Mouse (Mus musculus): ENCODE data around the gene Rnf223. TPM values are rescaled to one million over a fixed set of nuclear protein-coding genes. Genes with fewer than 3 reads are reported as not detected.

Rnf223 gene
- polyA plus RNA-seq, 1 experiment from 2014 or later = 0.66 TPM

- H3K4me1 ChIP-seq (replicated peaks) = no peaks in the 10 kb centered on the region
- no peak overlapping the region for H3K9ac ChIP-seq (replicated peaks)
- no peaks in the 10 kb centered on the region for H3K9me3 ChIP-seq
- no peaks in the 10 kb centered on the region for H3K36me3 ChIP-seq
- no peaks in the 10 kb centered on the region for H3K27me3 ChIP-seq
- H3K27ac ChIP-seq = no peak overlapping the region
- no peak overlapping the region for H3K4me2 ChIP-seq (replicated peaks)
- 92% methylated on average over 5 of the region's 5 CpGs for whole genome bisulfite sequencing
- ATAC-seq = no peak
- no peak overlapping the region for H3K4me3 ChIP-seq (replicated peaks)
Observed at GRCm38 (mm10) chr4:156100501-156100900, 29.8 kb upstream of the Rnf223 start.

GRCm38 (mm10) chr4:156101481-156101903, 28.8 kb upstream of the Rnf223 start:
- no peak overlapping the region for H3K4me3 ChIP-seq (replicated peaks)
- no peaks in the 10 kb centered on the region for H3K9me3 ChIP-seq
- no peaks in the 10 kb centered on the region for H3K27me3 ChIP-seq
- ATAC-seq = no peak
- H3K4me1 ChIP-seq (replicated peaks) = no peaks in the 10 kb centered on the region
- H3K36me3 ChIP-seq = no peaks in the 10 kb centered on the region
- no peak overlapping the region for H3K27ac ChIP-seq
- 47% methylated on average over 3 of the region's 3 CpGs for WGBS
- no peak overlapping the region for H3K4me2 ChIP-seq (replicated peaks)
- H3K9ac ChIP-seq (replicated peaks) = no peak overlapping the region

- Histone ChIP-seq H3K36me3 (no peaks in the 10 kb centered on the region), H3K4me1 (replicated peaks) (no peaks in the 10 kb centered on the region), H3K9ac (replicated peaks) (no peak overlapping the region), H3K4me2 (replicated peaks) (no peak overlapping the region), H3K4me3 (replicated peaks) (no peak overlapping the region), H3K9me3 (no peaks in the 10 kb centered on the region), H3K27ac (no peak overlapping the region), H3K27me3 (no peaks in the 10 kb centered on the region)
- WGBS = 88% methylated on average over 4 of the region's 4 CpGs
- ATAC-seq = no peak
Observed at GRCm38 (mm10) chr4:156103342-156103741, 27.0 kb upstream of the Rnf223 start.

GRCm38 (mm10) chr4:156108606-156109546, 21.4 kb upstream of the Rnf223 start:
- Histone ChIP-seq H3K27me3 (no peaks in the 10 kb centered on the region), H3K4me3 (replicated peaks) (peak overlapping the region; percentile 76), H3K36me3 (no peaks in the 10 kb centered on the region), H3K4me1 (replicated peaks) (peaks cover 12% of the 10 kb centered on the region), H3K4me2 (replicated peaks) (peak overlapping the region; percentile 68), H3K27ac (peak overlapping the region; percentile 82), H3K9ac (replicated peaks) (peak overlapping the region; percentile 63), H3K9me3 (no peaks in the 10 kb centered on the region)
- 0 out of 2 replicates have a peak, but pooled peaks have one; percentile 10 for ATAC-seq
- WGBS = 37% methylated on average over 13 of the region's 13 CpGs

- Histone ChIP-seq H3K36me3 (no peaks in the 10 kb centered on the region), H3K4me2 (replicated peaks) (peak within 1 kb of the TSS; percentile 68), H3K4me1 (replicated peaks) (peaks cover 12% of the 10 kb centered on the region), H3K27ac (peak within 1 kb of the TSS; percentile 86), H3K4me3 (replicated peaks) (peak within 1 kb of the TSS; percentile 76), H3K27me3 (no peaks in the 10 kb centered on the region), H3K9ac (replicated peaks) (peak within 1 kb of the TSS; percentile 87), H3K9me3 (no peaks in the 10 kb centered on the region)
- ATAC-seq = peak; percentile 99
- under 1% methylated on average over 60 of the region's 60 CpGs for WGBS
Observed at GRCm38 (mm10) chr4:156109570-156110331, 20.6 kb upstream of the Rnf223 start, which contains the start of gene 9430015G10Rik. TSS of gene 9430015G10Rik (plus strand) at chr4:156109982.

GRCm38 (mm10) chr4:156124077-156124476, 6.2 kb upstream of the Rnf223 start:
- no peak overlapping the region for H3K4me3 ChIP-seq (replicated peaks)
- H3K9me3 ChIP-seq = no peaks in the 10 kb centered on the region
- no peak overlapping the region for H3K4me2 ChIP-seq (replicated peaks)
- WGBS = 95% methylated on average over 7 of the region's 7 CpGs
- peaks cover 90% of the 10 kb centered on the region for H3K36me3 ChIP-seq
- H3K9ac ChIP-seq (replicated peaks) = no peak overlapping the region
- no peaks in the 10 kb centered on the region for H3K4me1 ChIP-seq (replicated peaks)
- ATAC-seq = no peak
- H3K27ac ChIP-seq = no peak overlapping the region
- H3K27me3 ChIP-seq = no peaks in the 10 kb centered on the region

- peaks cover 76% of the 10 kb centered on the region for H3K36me3 ChIP-seq
- ATAC-seq = no peak
- WGBS = 97% methylated on average over 6 of the region's 6 CpGs
- no peak overlapping the region for H3K9ac ChIP-seq (replicated peaks)
- H3K4me3 ChIP-seq (replicated peaks) = no peak overlapping the region
- H3K4me2 ChIP-seq (replicated peaks) = no peak overlapping the region
- H3K9me3 ChIP-seq = no peaks in the 10 kb centered on the region
- H3K27me3 ChIP-seq = no peaks in the 10 kb centered on the region
- H3K4me1 ChIP-seq (replicated peaks) = no peaks in the 10 kb centered on the region
- no peak overlapping the region for H3K27ac ChIP-seq
Observed at GRCm38 (mm10) chr4:156125393-156125792, 4.9 kb upstream of the Rnf223 start.

- no peaks in the 10 kb centered on the region for H3K9me3 ChIP-seq
- H3K4me2 ChIP-seq (replicated peaks) = no peak overlapping the region
- H3K36me3 ChIP-seq = peaks cover 63% of the 10 kb centered on the region
- no peak overlapping the region for H3K9ac ChIP-seq (replicated peaks)
- H3K4me3 ChIP-seq (replicated peaks) = no peak overlapping the region
- H3K27me3 ChIP-seq = no peaks in the 10 kb centered on the region
- no peak overlapping the region for H3K27ac ChIP-seq
- no peaks in the 10 kb centered on the region for H3K4me1 ChIP-seq (replicated peaks)
- WGBS = 88% methylated on average over 7 of the region's 7 CpGs
- no peak for ATAC-seq
Observed at GRCm38 (mm10) chr4:156126841-156127240, 3.5 kb upstream of the Rnf223 start.

GRCm38 (mm10) chr4:156128746-156129145, 1.6 kb upstream of the Rnf223 start:
- 91% methylated on average over 5 of the region's 5 CpGs for WGBS
- Histone ChIP-seq H3K9me3 (no peaks in the 10 kb centered on the region), H3K36me3 (peaks cover 44% of the 10 kb centered on the region), H3K4me3 (replicated peaks) (no peak overlapping the region), H3K27me3 (no peaks in the 10 kb centered on the region), H3K9ac (replicated peaks) (no peak overlapping the region), H3K27ac (no peak overlapping the region), H3K4me1 (replicated peaks) (0 out of 2 replicates have a peak, but pooled peaks cover 4% of the 10 kb centered on the region), H3K4me2 (replicated peaks) (no peak overlapping the region)
- ATAC-seq = no peak

- H3K9me3 ChIP-seq = no peaks in the 10 kb centered on the region
- no peaks in the 10 kb centered on the region for H3K27me3 ChIP-seq
- no peak for ATAC-seq
- no peak overlapping the region for H3K4me3 ChIP-seq (replicated peaks)
- H3K27ac ChIP-seq = no peak overlapping the region
- H3K9ac ChIP-seq (replicated peaks) = no peak overlapping the region
- H3K4me2 ChIP-seq (replicated peaks) = no peak overlapping the region
- WGBS = 82% methylated on average over 10 of the region's 10 CpGs
- H3K4me1 ChIP-seq (replicated peaks) = 0 out of 2 replicates have a peak, but pooled peaks cover 4% of the 10 kb centered on the region
- H3K36me3 ChIP-seq = peaks cover 22% of the 10 kb centered on the region
Observed at GRCm38 (mm10) chr4:156130940-156131339, 627 bp downstream of the Rnf223 start.

GRCm38 (mm10) chr4:156133334-156133733, 3.0 kb downstream of the Rnf223 start:
- 64% methylated on average over 5 of the region's 5 CpGs for WGBS
- no peak overlapping the region for H3K4me2 ChIP-seq (replicated peaks)
- H3K4me1 ChIP-seq (replicated peaks) = 0 out of 2 replicates have a peak, but pooled peaks cover 4% of the 10 kb centered on the region
- no peaks in the 10 kb centered on the region for H3K36me3 ChIP-seq
- 0 out of 2 replicates have a peak overlapping the region, but pooled peaks have one; percentile 0 for H3K9ac ChIP-seq (replicated peaks)
- H3K9me3 ChIP-seq = no peaks in the 10 kb centered on the region
- H3K4me3 ChIP-seq (replicated peaks) = no peak overlapping the region
- H3K27me3 ChIP-seq = no peaks in the 10 kb centered on the region
- H3K27ac ChIP-seq = no peak overlapping the region
- ATAC-seq = no peak

Measured in midbrain, embryonic 13.5 days (tissue).